Mouse (Mus musculus) forebrain, embryonic 13.5 days (tissue): ENCODE results near the gene Olfr325. TPM values are rescaled to one million over a fixed set of nuclear protein-coding genes. Genes with fewer than 3 reads are reported as not detected.

Experiments used
- ATAC-seq: fragments of 200-750 bp; cut with Nextera tagmentation; 2 replicates; pipeline ENCODE4 v1.8.0; 2017
- H3K27ac ChIP-seq: fragments of 300-500 bp; sonication (generic); 2 replicates; pipeline ENCODE4 v1.5.1; 2015; ENCODE audit warnings: inconsistent platforms, mild to moderate bottlenecking, moderate library complexity
- H3K27me3 ChIP-seq: fragments of 300-500 bp; sonication (generic); 2 replicates; pipeline ENCODE4 v1.6.1; 2015; ENCODE audit warnings: mild to moderate bottlenecking, inconsistent platforms
- H3K36me3 ChIP-seq: fragments of 300-500 bp; sonication (generic); 2 replicates; pipeline ENCODE4 v1.6.1; 2015; ENCODE audit warnings: mild to moderate bottlenecking, inconsistent platforms; ENCODE audit not compliant: poor library complexity, severe bottlenecking
- H3K4me1 ChIP-seq: fragments of 300-500 bp; sonication (generic); 2 replicates; pipeline ENCODE4 v1.6.1; 2015; ENCODE audit warnings: inconsistent platforms
- H3K4me2 ChIP-seq: fragments of 300-500 bp; sonication (generic); 2 replicates; pipeline ENCODE4 v1.6.1; 2015; ENCODE audit warnings: inconsistent platforms, mild to moderate bottlenecking, moderate library complexity
- H3K4me3 ChIP-seq: fragments of 300-500 bp; sonication (generic); 2 replicates; pipeline ENCODE4 v1.5.1; 2015; ENCODE audit warnings: mild to moderate bottlenecking, inconsistent platforms
- H3K9ac ChIP-seq: fragments of 300-500 bp; sonication (generic); 2 replicates; pipeline ENCODE4 v1.6.1; 2015; ENCODE audit warnings: mild to moderate bottlenecking, inconsistent platforms
- H3K9me3 ChIP-seq: fragments of 300-500 bp; sonication (generic); replicated peaks from 2 replicates; pipeline ENCODE4 v1.6.1; 2016; ENCODE audit warnings: inconsistent platforms
- WGBS: fragments of 180-500 bp; shearing (Covaris S2); methylation state at CpG from one replicate; pipeline ENCODE4 v1.1.7; 2015; 5-methylcytosine and 5-hydroxymethylcytosine counted together
- polyA plus RNA-seq: library from polyadenylated mRNA; unstranded; fragments of >200 nt; fragmentation: Nextera tagmentation; extraction: Ambion mirVana; gene quantifications from 2 replicates; pipeline ENCODE4 v1.2.1, GENCODE M21; 2015

The Olfr325 gene
- polyA plus RNA-seq, 1 experiment from 2014 or later = not detected

- no peak overlapping the region for H3K27ac ChIP-seq
- WGBS = 66% methylated on average over 2 of the region's 2 CpGs
- ATAC-seq = no peak
Observed at GRCm38 (mm10) chr11:58604688-58605087, 27.2 kb downstream of the Olfr325 start.

GRCm38 (mm10) chr11:58605228-58605627 lies 27.7 kb downstream of the Olfr325 start:
- H3K4me3 ChIP-seq = no peak overlapping the region
- ATAC-seq = no peak
- no peak overlapping the region for H3K27ac ChIP-seq
- no peaks in the 10 kb centered on the region for H3K4me1 ChIP-seq
- no peaks in the 10 kb centered on the region for H3K36me3 ChIP-seq
- WGBS = 89% methylated on average over 3 of the region's 3 CpGs
- H3K27me3 ChIP-seq = no peaks in the 10 kb centered on the region
- H3K9ac ChIP-seq = no peak overlapping the region
- H3K9me3 ChIP-seq = no peaks in the 10 kb centered on the region
- no peak overlapping the region for H3K4me2 ChIP-seq

More at GRCm38 (mm10) chr11:58604688-58605087, 27.2 kb downstream of the Olfr325 start:
- H3K4me3 ChIP-seq = no peak overlapping the region
- H3K36me3 ChIP-seq = no peaks in the 10 kb centered on the region
- H3K9ac ChIP-seq = no peak overlapping the region
- H3K27me3 ChIP-seq = no peaks in the 10 kb centered on the region
- H3K9me3 ChIP-seq = no peaks in the 10 kb centered on the region
- no peak overlapping the region for H3K4me2 ChIP-seq
- no peaks in the 10 kb centered on the region for H3K4me1 ChIP-seq

GRCm38 (mm10) chr11:58606177-58606919 lies 28.8 kb downstream of the Olfr325 start:
- no peaks in the 10 kb centered on the region for H3K9me3 ChIP-seq
- no peaks in the 10 kb centered on the region for H3K27me3 ChIP-seq
- H3K27ac ChIP-seq = no peak overlapping the region
- no peak overlapping the region for H3K4me2 ChIP-seq
- no peaks in the 10 kb centered on the region for H3K36me3 ChIP-seq
- WGBS = 88% methylated on average over 12 of the region's 12 CpGs
- no peak for ATAC-seq
- H3K9ac ChIP-seq = no peak overlapping the region
- H3K4me3 ChIP-seq = no peak overlapping the region
- H3K4me1 ChIP-seq = no peaks in the 10 kb centered on the region

GRCm38 (mm10) chr11:58607030-58607429 lies 29.5 kb downstream of the Olfr325 start:
- Histone ChIP-seq H3K9me3 (no peaks in the 10 kb centered on the region), H3K4me3 (no peak overlapping the region), H3K4me2 (no peak overlapping the region), H3K27ac (no peak overlapping the region), H3K27me3 (no peaks in the 10 kb centered on the region), H3K9ac (no peak overlapping the region), H3K4me1 (no peaks in the 10 kb centered on the region), H3K36me3 (no peaks in the 10 kb centered on the region)
- 89% methylated on average over 6 of the region's 6 CpGs for WGBS
- ATAC-seq = no peak

GRCm38 (mm10) chr11:58613359-58613758 lies 35.8 kb downstream of the Olfr325 start:
- Histone ChIP-seq H3K27me3 (no peaks in the 10 kb centered on the region), H3K4me3 (no peak overlapping the region), H3K36me3 (no peaks in the 10 kb centered on the region), H3K9me3 (no peaks in the 10 kb centered on the region), H3K27ac (no peak overlapping the region), H3K4me1 (no peaks in the 10 kb centered on the region), H3K9ac (no peak overlapping the region), H3K4me2 (no peak overlapping the region)
- ATAC-seq = no peak
- WGBS = 80% methylated on average over 3 of the region's 3 CpGs

GRCm38 (mm10) chr11:58614526-58614925 lies 37.0 kb downstream of the Olfr325 start:
- no peak for ATAC-seq
- H3K36me3 ChIP-seq = no peaks in the 10 kb centered on the region
- no peak overlapping the region for H3K27ac ChIP-seq
- H3K4me2 ChIP-seq = no peak overlapping the region
- no peak overlapping the region for H3K9ac ChIP-seq
- H3K4me3 ChIP-seq = no peak overlapping the region
- no peaks in the 10 kb centered on the region for H3K27me3 ChIP-seq
- no peaks in the 10 kb centered on the region for H3K9me3 ChIP-seq
- H3K4me1 ChIP-seq = no peaks in the 10 kb centered on the region

- ATAC-seq = no peak
- H3K4me1 ChIP-seq = no peaks in the 10 kb centered on the region
- H3K27ac ChIP-seq = no peak within 1 kb of the TSS
- 87% methylated on average over 4 of the region's 4 CpGs for WGBS
- H3K4me2 ChIP-seq = no peak within 1 kb of the TSS
- H3K9ac ChIP-seq = no peak within 1 kb of the TSS
- no peak within 1 kb of the TSS for H3K4me3 ChIP-seq
- H3K36me3 ChIP-seq = no peaks in the 10 kb centered on the region
- H3K9me3 ChIP-seq = no peaks in the 10 kb centered on the region
- H3K27me3 ChIP-seq = no peaks in the 10 kb centered on the region
Observed at GRCm38 (mm10) chr11:58615975-58616374, 38.4 kb downstream of the Olfr325 start, which contains the start of gene 2210407C18Rik. Gene 2210407C18Rik, minus strand, starts transcription at chr11:58616075.

- WGBS = 69% methylated on average over 3 of the region's 3 CpGs
- no peak for ATAC-seq
- Histone ChIP-seq H3K4me3 (no peak overlapping the region), H3K4me2 (no peak overlapping the region), H3K9ac (no peak overlapping the region), H3K36me3 (no peaks in the 10 kb centered on the region), H3K27me3 (no peaks in the 10 kb centered on the region), H3K9me3 (no peaks in the 10 kb centered on the region), H3K27ac (no peak overlapping the region), H3K4me1 (no peaks in the 10 kb centered on the region)
Observed at GRCm38 (mm10) chr11:58618369-58618768, 40.8 kb downstream of the Olfr325 start.

- Histone ChIP-seq H3K36me3 (no peaks in the 10 kb centered on the region), H3K27me3 (no peaks in the 10 kb centered on the region), H3K4me1 (no peaks in the 10 kb centered on the region), H3K4me2 (no peak overlapping the region), H3K9me3 (no peaks in the 10 kb centered on the region), H3K4me3 (no peak overlapping the region), H3K9ac (no peak overlapping the region), H3K27ac (no peak overlapping the region)
- ATAC-seq = no peak
- WGBS = 60% methylated on average over 6 of the region's 6 CpGs
Observed at GRCm38 (mm10) chr11:58618793-58619192, 41.3 kb downstream of the Olfr325 start.

GRCm38 (mm10) chr11:58626146-58626545 lies 48.6 kb downstream of the Olfr325 start:
- Histone ChIP-seq H3K27ac (no peak overlapping the region), H3K4me3 (no peak overlapping the region), H3K27me3 (no peaks in the 10 kb centered on the region), H3K4me1 (no peaks in the 10 kb centered on the region), H3K36me3 (no peaks in the 10 kb centered on the region), H3K9ac (no peak overlapping the region), H3K9me3 (no peaks in the 10 kb centered on the region), H3K4me2 (no peak overlapping the region)
- 53% methylated on average over 4 of the region's 4 CpGs for WGBS
- ATAC-seq = no peak

- H3K27me3 ChIP-seq = no peaks in the 10 kb centered on the region
- ATAC-seq = no peak
- 81% methylated on average over 5 of the region's 5 CpGs for WGBS
- H3K9me3 ChIP-seq = no peaks in the 10 kb centered on the region
- no peak within 1 kb of the TSS for H3K4me3 ChIP-seq
- H3K27ac ChIP-seq = no peak within 1 kb of the TSS
- H3K9ac ChIP-seq = no peak within 1 kb of the TSS
- no peaks in the 10 kb centered on the region for H3K36me3 ChIP-seq
- no peaks in the 10 kb centered on the region for H3K4me1 ChIP-seq
- no peak within 1 kb of the TSS for H3K4me2 ChIP-seq
Observed at GRCm38 (mm10) chr11:58630401-58630800, 52.9 kb downstream of the Olfr325 start, which contains the start of gene Olfr323. Gene Olfr323, minus strand, starts transcription at chr11:58630501.
